Mouse (Mus musculus): ENCODE results near the gene Hoxd8. TPM values are rescaled to one million over a fixed set of nuclear protein-coding genes. Genes with fewer than 3 reads are reported as not detected.

The Hoxd8 gene
- total and polyA plus RNA-seq, 2 experiments from 2014 or later = 0.10 to 0.22 TPM

GRCm38 (mm10) chr2:74705467-74706089 is 1.2 kb downstream of the Hoxd8 start:
- Histone ChIP-seq H3K36me3 (ENCODE audit: insufficient read depth) (no peaks in the 10 kb centered on the region), H3K27ac (ENCODE audit: low read depth, low read length) (no peak overlapping the region), H3K9me3 (ENCODE audit: low read length) (no peaks in the 10 kb centered on the region), H3K27me3 (ENCODE audit: insufficient read depth, low read length) (peaks cover 85% of the 10 kb centered on the region), H3K4me2 (ENCODE audit: low read depth) (peak overlapping the region; percentile 45), H3K4me1 (ENCODE audit: insufficient read depth) (no peaks in the 10 kb centered on the region), H3K4me3 (ENCODE audit: low read depth, low read length) (peak overlapping the region; percentile 26), H3K9ac (no peak overlapping the region)
- TF ChIP-seq CTCF (IDR thresholded peaks at IDR 0.05; ENCODE audit: low read depth) = no peak
- DNase-seq = no peak
- WGBS = 2% methylated on average over 65 of the region's 85 CpGs
- ATAC-seq = no peak

- Histone ChIP-seq H3K9ac (no peak overlapping the region), H3K4me1 (ENCODE audit: insufficient read depth) (no peaks in the 10 kb centered on the region), H3K27me3 (ENCODE audit: insufficient read depth, low read length) (peaks cover 82% of the 10 kb centered on the region), H3K36me3 (ENCODE audit: insufficient read depth) (no peaks in the 10 kb centered on the region), H3K4me2 (ENCODE audit: low read depth) (no peak overlapping the region), H3K9me3 (ENCODE audit: low read length) (no peaks in the 10 kb centered on the region), H3K4me3 (ENCODE audit: low read depth, low read length) (no peak overlapping the region), H3K27ac (ENCODE audit: low read depth, low read length) (no peak overlapping the region)
- DNase-seq (no peak), ATAC-seq (no peak)
- no peak for TF ChIP-seq CTCF (IDR thresholded peaks at IDR 0.05; ENCODE audit: low read depth)
- 2% methylated on average over 13 of the region's 13 CpGs for WGBS
Measured at GRCm38 (mm10) chr2:74706393-74706960, 2.1 kb downstream of the Hoxd8 start.

GRCm38 (mm10) chr2:74707599-74707998 is 3.2 kb downstream of the Hoxd8 start:
- Histone ChIP-seq H3K4me3 (ENCODE audit: low read depth, low read length) (no peak overlapping the region), H3K9me3 (ENCODE audit: low read length) (no peaks in the 10 kb centered on the region), H3K4me1 (ENCODE audit: insufficient read depth) (no peaks in the 10 kb centered on the region), H3K36me3 (ENCODE audit: insufficient read depth) (no peaks in the 10 kb centered on the region), H3K9ac (no peak overlapping the region), H3K27me3 (ENCODE audit: insufficient read depth, low read length) (peaks cover 81% of the 10 kb centered on the region), H3K27ac (ENCODE audit: low read depth, low read length) (no peak overlapping the region), H3K4me2 (ENCODE audit: low read depth) (no peak overlapping the region)
- no peak for TF ChIP-seq CTCF (IDR thresholded peaks at IDR 0.05; ENCODE audit: low read depth)
- WGBS = 9% methylated on average over 7 of the region's 7 CpGs
- DNase-seq (no peak), ATAC-seq (no peak)

- no peak for DNase-seq
- 5% methylated on average over 4 of the region's 4 CpGs for WGBS
- H3K4me2 ChIP-seq (ENCODE audit: low read depth) = no peak overlapping the region
- H3K4me1 ChIP-seq (ENCODE audit: insufficient read depth) = no peaks in the 10 kb centered on the region
- H3K9me3 ChIP-seq (ENCODE audit: low read length) = no peaks in the 10 kb centered on the region
- peaks cover 82% of the 10 kb centered on the region for H3K27me3 ChIP-seq (ENCODE audit: insufficient read depth, low read length)
- ATAC-seq = no peak
- H3K9ac ChIP-seq = no peak overlapping the region
- no peaks in the 10 kb centered on the region for H3K36me3 ChIP-seq (ENCODE audit: insufficient read depth)
- no peak overlapping the region for H3K27ac ChIP-seq (ENCODE audit: low read depth, low read length)
- H3K4me3 ChIP-seq (ENCODE audit: low read depth, low read length) = no peak overlapping the region
- TF ChIP-seq CTCF (IDR thresholded peaks at IDR 0.05; ENCODE audit: low read depth) = no peak
Measured at GRCm38 (mm10) chr2:74708676-74709075, 4.3 kb downstream of the Hoxd8 start.

GRCm38 (mm10) chr2:74709465-74710419 is 5.3 kb downstream of the Hoxd8 start:
- DNase-seq (no peak), ATAC-seq (no peak)
- Histone ChIP-seq H3K36me3 (ENCODE audit: insufficient read depth) (no peaks in the 10 kb centered on the region), H3K9me3 (ENCODE audit: low read length) (no peaks in the 10 kb centered on the region), H3K4me2 (ENCODE audit: low read depth) (no peak overlapping the region), H3K4me3 (ENCODE audit: low read depth, low read length) (no peak overlapping the region), H3K4me1 (ENCODE audit: insufficient read depth) (no peaks in the 10 kb centered on the region), H3K9ac (no peak overlapping the region), H3K27me3 (ENCODE audit: insufficient read depth, low read length) (peaks cover 83% of the 10 kb centered on the region), H3K27ac (ENCODE audit: low read depth, low read length) (no peak overlapping the region)
- no peak for TF ChIP-seq CTCF (IDR thresholded peaks at IDR 0.05; ENCODE audit: low read depth)
- 4% methylated on average over 5 of the region's 5 CpGs for WGBS

- Histone ChIP-seq H3K27ac (ENCODE audit: low read depth, low read length) (no peak overlapping the region), H3K9me3 (ENCODE audit: low read length) (no peaks in the 10 kb centered on the region), H3K4me1 (ENCODE audit: insufficient read depth) (no peaks in the 10 kb centered on the region), H3K9ac (no peak overlapping the region), H3K36me3 (ENCODE audit: insufficient read depth) (no peaks in the 10 kb centered on the region), H3K27me3 (ENCODE audit: insufficient read depth, low read length) (peaks cover 88% of the 10 kb centered on the region), H3K4me2 (ENCODE audit: low read depth) (no peak overlapping the region), H3K4me3 (ENCODE audit: low read depth, low read length) (no peak overlapping the region)
- TF ChIP-seq CTCF (IDR thresholded peaks at IDR 0.05; ENCODE audit: low read depth) = no peak
- DNase-seq = no peak
- 1% methylated on average over 16 of the region's 16 CpGs for WGBS
- no peak for ATAC-seq
Measured at GRCm38 (mm10) chr2:74710929-74711543, 6.6 kb downstream of the Hoxd8 start.
